Mouse (Mus musculus) MEL (cell line): Measurements from ENCODE around the gene Taldo1. TPM values are rescaled to one million over a fixed set of nuclear protein-coding genes. Genes with fewer than 3 reads are reported as not detected.

Source experiments
- DNase-seq: peaks from one replicate; pipeline ENCODE4 v3.0.0; 2011; ENCODE audit warnings: low read depth, low spot score
- H3K27ac ChIP-seq: 2 replicates; pipeline ENCODE4 v1.5.1; 2012; ENCODE audit warnings: low read depth, mild to moderate bottlenecking, control low read depth, low read length, moderate library complexity; ENCODE audit not compliant: control insufficient read depth
- H3K27me3 ChIP-seq, 2 experiments: fragments of 150-350 bp in 1 of 2; sonication (generic) in 1 of 2; 2 replicates each; pipeline ENCODE4 v1.6.1; 2012; ENCODE audit warnings: low read length in 2 of 2, mild to moderate bottlenecking in 2 of 2, improper control_type of control experiment in 1 of 2, moderate library complexity in 1 of 2; ENCODE audit not compliant: insufficient read depth in 2 of 2, control insufficient read depth in 1 of 2
- H3K36me3 ChIP-seq, 2 experiments: 2 replicates each; pipeline ENCODE4 v1.6.1; 2012 to 2014; ENCODE audit warnings: low read length in 2 of 2, improper control_type of control experiment in 1 of 2, inconsistent platforms in 1 of 2, mild to moderate bottlenecking in 1 of 2; ENCODE audit not compliant: insufficient read depth in 2 of 2, control insufficient read depth in 1 of 2
- H3K4me1 ChIP-seq, 2 experiments: fragments of 150-350 bp in 1 of 2; sonication (generic) in 1 of 2; 2 replicates each; pipeline ENCODE4 v1.6.1; 2012; ENCODE audit warnings: low read length in 2 of 2, improper control_type of control experiment in 1 of 2, mild to moderate bottlenecking in 1 of 2; ENCODE audit not compliant: insufficient read depth in 2 of 2, control insufficient read depth in 1 of 2
- H3K4me3 ChIP-seq, 2 experiments: fragments of 150-350 bp in 1 of 2; sonication (generic) in 1 of 2; 2 replicates each; pipeline ENCODE4 v1.5.1; 2012; ENCODE audit warnings: low read depth in 2 of 2, low read length in 2 of 2, mild to moderate bottlenecking in 2 of 2, moderate library complexity in 2 of 2, control low read depth in 1 of 2, improper control_type of control experiment in 1 of 2; ENCODE audit not compliant: control insufficient read depth in 1 of 2, insufficient read depth in 1 of 2
- H3K79me2 ChIP-seq: 2 replicates; pipeline ENCODE4 v1.6.1; 2012; ENCODE audit warnings: mild to moderate bottlenecking, low read length, moderate library complexity; ENCODE audit not compliant: control insufficient read depth, poor library complexity, insufficient read depth
- H3K9ac ChIP-seq: 2 replicates; pipeline ENCODE4 v1.6.1; 2012; ENCODE audit warnings: low read depth, mild to moderate bottlenecking, control low read depth, low read length, moderate library complexity; ENCODE audit not compliant: control insufficient read depth, poor library complexity, severe bottlenecking
- H3K9me3 ChIP-seq: fragments of 150-350 bp; sonication (generic); replicated peaks from 2 replicates; pipeline ENCODE4 v1.6.1; 2012; ENCODE audit warnings: mild to moderate bottlenecking, low read length, improper control_type of control experiment, moderate library complexity; ENCODE audit not compliant: insufficient read depth
- CHD1 ChIP-seq: IDR thresholded peaks from 2 replicates; pipeline ENCODE4 v1.6.1; 2012; ENCODE audit warnings: low read depth, mild to moderate bottlenecking, inconsistent platforms, low read length, improper control_type of control experiment
- CTCF ChIP-seq, 3 experiments: IDR thresholded peaks in 2 of 3; conservative IDR thresholded peaks in 1 of 3; 2 replicates each; pipeline ENCODE4 v1.5.1; 2011 to 2012; ENCODE audit warnings: low read length in 3 of 3, low read depth in 2 of 3, mild to moderate bottlenecking in 2 of 3, improper control_type of control experiment in 1 of 3, inconsistent platforms in 1 of 3, mixed read lengths in 1 of 3, moderate library complexity in 1 of 3; ENCODE audit not compliant: control insufficient read depth in 1 of 3, insufficient read depth in 1 of 3, poor library complexity in 1 of 3, severe bottlenecking in 1 of 3
- ELF1 ChIP-seq: IDR thresholded peaks from 2 replicates; pipeline ENCODE4 v1.6.1; 2014; ENCODE audit warnings: low read depth, mild to moderate bottlenecking, inconsistent platforms, low read length, improper control_type of control experiment, moderate library complexity
- EP300 ChIP-seq, 2 experiments: IDR thresholded peaks; 2 replicates each; pipeline ENCODE4 v1.6.1; 2011; ENCODE audit warnings: improper control_type of control experiment in 2 of 2, low read length in 2 of 2, low read depth in 1 of 2, mild to moderate bottlenecking in 1 of 2
- JUND ChIP-seq: IDR thresholded peaks from 2 replicates; pipeline ENCODE4 v1.6.1; 2011; ENCODE audit warnings: low read depth, mild to moderate bottlenecking, improper control_type of control experiment, low read length
- KAT2A ChIP-seq: conservative IDR thresholded peaks from 2 replicates; pipeline ENCODE4 v1.6.1; 2012; ENCODE audit warnings: low read depth, low read length, improper control_type of control experiment, inconsistent platforms
- MAZ ChIP-seq: IDR thresholded peaks from 2 replicates; pipeline ENCODE4 v1.6.1; 2012; ENCODE audit warnings: low read depth, mild to moderate bottlenecking, inconsistent platforms, low read length, improper control_type of control experiment
- MEF2A ChIP-seq: IDR thresholded peaks from 2 replicates; pipeline ENCODE4 v1.6.1; 2014; ENCODE audit warnings: low read depth, mild to moderate bottlenecking, inconsistent platforms, low read length, improper control_type of control experiment; ENCODE audit not compliant: poor library complexity, insufficient replicate concordance, severe bottlenecking; ENCODE audit errors: extremely low read depth
- MYB ChIP-seq: IDR thresholded peaks from 2 replicates; pipeline ENCODE4 v1.6.1; 2011; ENCODE audit warnings: mild to moderate bottlenecking, low read depth, low read length, improper control_type of control experiment
- MYC ChIP-seq: IDR thresholded peaks from 2 replicates; pipeline ENCODE4 v1.6.1; 2011; ENCODE audit warnings: low read depth, mild to moderate bottlenecking, low read length, improper control_type of control experiment, moderate library complexity
- NELFE ChIP-seq: IDR thresholded peaks from 2 replicates; pipeline ENCODE4 v1.6.1; 2011; ENCODE audit warnings: low read depth, low read length, improper control_type of control experiment
- POLR2AphosphoS2 ChIP-seq: IDR thresholded peaks from 2 replicates; pipeline ENCODE4 v1.6.1; 2011; ENCODE audit warnings: low read length, improper control_type of control experiment
- POLR2AphosphoS5 ChIP-seq: IDR thresholded peaks from 2 replicates; pipeline ENCODE4 v1.6.1; 2012; ENCODE audit warnings: low read depth, borderline replicate concordance, mild to moderate bottlenecking, inconsistent platforms, low read length, moderate library complexity, mixed read lengths
- SIN3A ChIP-seq: IDR thresholded peaks from 2 replicates; pipeline ENCODE4 v1.6.1; 2012; ENCODE audit warnings: low read length, improper control_type of control experiment, inconsistent platforms
- TBP ChIP-seq: IDR thresholded peaks from 2 replicates; pipeline ENCODE4 v1.8.0; 2011; ENCODE audit warnings: low read depth, low read length, improper control_type of control experiment
- UBTF ChIP-seq: IDR thresholded peaks from 2 replicates; pipeline ENCODE4 v1.6.1; 2012; ENCODE audit warnings: low read depth, mild to moderate bottlenecking, inconsistent platforms, low read length, improper control_type of control experiment, moderate library complexity, borderline replicate concordance; ENCODE audit not compliant: insufficient read depth
- USF1 ChIP-seq: IDR thresholded peaks from 2 replicates; pipeline ENCODE4 v1.6.1; 2014; ENCODE audit warnings: low read depth, mild to moderate bottlenecking, inconsistent platforms, low read length, improper control_type of control experiment, moderate library complexity
- USF2 ChIP-seq, 2 experiments: IDR thresholded peaks; 2 replicates each; pipeline ENCODE4 v1.6.1; 2011 to 2012; ENCODE audit warnings: improper control_type of control experiment in 2 of 2, low read length in 2 of 2, borderline replicate concordance in 1 of 2, inconsistent platforms in 1 of 2, low read depth in 1 of 2, mild to moderate bottlenecking in 1 of 2; ENCODE audit not compliant: insufficient read depth in 1 of 2
- ZC3H11A ChIP-seq: IDR thresholded peaks from 2 replicates; pipeline ENCODE4 v1.6.1; 2012; ENCODE audit warnings: low read depth, mild to moderate bottlenecking, inconsistent platforms, low read length, improper control_type of control experiment
- ZMIZ1 ChIP-seq: IDR thresholded peaks from 2 replicates; pipeline ENCODE4 v1.6.1; 2012; ENCODE audit warnings: low read depth, mild to moderate bottlenecking, inconsistent platforms, low read length, improper control_type of control experiment, moderate library complexity
- polyA plus RNA-seq, 2 experiments: library from polyadenylated mRNA; stranded (reverse) in 1 of 2; unstranded in 1 of 2; fragments of >175 nt in 1 of 2; fragments of >200 nt in 1 of 2; gene quantifications; 2 replicates each; pipeline versions ENCODE4 v1.2.1 to v1.2.4; 2012; ENCODE audit warnings: low replicate concordance in 2 of 2, low read depth in 1 of 2; ENCODE audit not compliant: insufficient read length in 2 of 2, insufficient read depth in 1 of 2, missing spikeins in 1 of 2
- total RNA-seq: library from RNA; depleted of rRNA; stranded (reverse); fragments of 300-350 nt; gene quantifications from 2 replicates; pipeline ENCODE4 v1.2.3, GENCODE M21; 2012

Taldo1 gene
- total and polyA plus RNA-seq, 3 experiments: 298 to 415 TPM; not detected in 1

DNA sequence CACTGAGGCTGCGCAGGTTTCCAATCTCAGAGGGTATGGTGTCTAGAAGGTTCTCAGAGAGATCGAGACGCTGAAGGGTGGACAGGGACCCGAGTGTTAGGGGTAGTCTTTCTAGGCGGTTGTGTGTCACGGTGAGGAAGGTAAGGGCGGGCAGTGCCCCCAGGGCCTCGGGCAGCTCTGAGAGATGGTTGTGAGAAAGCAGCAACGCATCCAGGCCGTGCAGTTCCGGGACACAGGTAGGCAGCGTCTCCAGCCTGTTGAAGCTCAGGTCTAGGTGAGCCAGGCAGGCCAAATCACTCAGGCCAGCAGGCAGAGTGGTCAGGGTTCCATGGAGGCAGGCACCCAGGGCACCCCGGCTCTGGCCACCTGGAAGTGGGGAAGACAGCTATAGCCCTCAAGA lies 50.2 kb downstream of the Taldo1 start:
- TF ChIP-seq NELFE: no peak
- TF ChIP-seq USF2 (IDR thresholded peaks at IDR 0.05; ENCODE audit: borderline replicate concordance in 1 of 2, insufficient read depth in 1 of 2, low read depth in 1 of 2, low read length in 2 of 2): no peak
- TF ChIP-seq ELF1: no peak
- no peak for TF ChIP-seq MYC
- TF ChIP-seq EP300 (IDR thresholded peaks at IDR 0.05; ENCODE audit: low read depth in 1 of 2, low read length in 2 of 2): no peak
- no peak for TF ChIP-seq POLR2AphosphoS5
- TF ChIP-seq USF1: no peak
- TF ChIP-seq SIN3A: no peak
- TF ChIP-seq CHD1: no peak
- no peak for TF ChIP-seq MEF2A
- no peak for TF ChIP-seq TBP
- no peak for TF ChIP-seq POLR2AphosphoS2
- no peak for TF ChIP-seq UBTF
- no peak for TF ChIP-seq JUND
- no peak for TF ChIP-seq MAZ
- no peak for TF ChIP-seq MYB
- no peak for TF ChIP-seq ZC3H11A
- no peak for TF ChIP-seq KAT2A
- TF ChIP-seq CTCF (IDR thresholded peaks at IDR 0.05 in 2 of 3, conservative IDR thresholded peaks at IDR 0.05 in 1 of 3; ENCODE audit: control insufficient read depth in 1 of 3, insufficient read depth in 1 of 3, low read depth in 2 of 3, low read length in 3 of 3, poor library complexity in 1 of 3, severe bottlenecking in 1 of 3): no peak
- TF ChIP-seq ZMIZ1: no peak
- Histone ChIP-seq H3K27me3 (no peaks in the 10 kb centered on the region), H3K9me3 (no peaks in the 10 kb centered on the region), H3K36me3 (peaks cover 0 to 13% of the 10 kb centered on the region in 2 experiments; a peak in 3 of 4 replicates), H3K9ac (peak overlapping the region; percentile 83), H3K4me3 (no peak overlapping the region), H3K27ac (no peak overlapping the region), H3K79me2 (peaks cover 22% of the 10 kb centered on the region), H3K4me1 (peaks cover 0 to 15% of the 10 kb centered on the region in 2 experiments; a peak in 2 of 4 replicates)
- no peak for DNase-seq
